In genomic region chr9:49958890-49959289, GRCm38 (mm10) we compare ENCODE assay signal across 25 mouse cellular contexts.
DNase-seq lines count a peak whose midpoint lies in the region; ATAC-seq lines count a peak whose summit lies in the region.
"Had no signal": no experiment of that assay in that cellular context is flagged by ENCODE, and none has a peak within 500 bp of the region (broad histone marks: within the 10 kb centered on the region; RNA-seq: fewer than 3 reads in every experiment).

No protein-coding gene starts in this region.

- 85% methylated on average over 3 of the region's 3 CpGs for WGBS in hindbrain, embryonic 10.5 days
- WGBS in hindbrain, embryonic 16.5 days: 66% methylated on average over 3 of the region's 3 CpGs
- WGBS in midbrain, embryonic 10.5 days: 86% methylated on average over 3 of the region's 3 CpGs
- WGBS in midbrain, embryonic 11.5 days: 84% methylated on average over 3 of the region's 3 CpGs

- H3K27me3 ChIP-seq in hindbrain, embryonic 10.5 days (ENCODE audit: insufficient read depth, poor library complexity, severe bottlenecking): no peaks in the 10 kb centered on the region
- H3K27me3 ChIP-seq in hindbrain, embryonic 16.5 days (replicated peaks; ENCODE audit: control insufficient read depth, insufficient read depth, low read length): no peaks in the 10 kb centered on the region
- H3K27me3 ChIP-seq in midbrain, embryonic 10.5 days (ENCODE audit: low read depth, poor library complexity, severe bottlenecking): no peaks in the 10 kb centered on the region
- no peaks in the 10 kb centered on the region for H3K27me3 ChIP-seq in midbrain, embryonic 11.5 days (ENCODE audit: control insufficient read depth, insufficient read depth, low read length)
- H3K27me3 ChIP-seq: forebrain, embryonic 13.5 days; hindbrain, embryonic 12.5 days had no signal

- ATAC-seq in hindbrain, embryonic 16.5 days: no peak
- ATAC-seq in midbrain, embryonic 11.5 days (ENCODE audit: low FRiP score): no peak
- ATAC-seq: activated CD4-positive, CD25-positive, alpha-beta regulatory T cell, adult 4 months; forebrain, embryonic 13.5 days; forebrain, embryonic 16.5 days; hindbrain, postnatal 0 days; inflammation-experienced regulatory T-cells, adult 6 months; intestine, embryonic 16.5 days had no signal

- peak; percentile 30 to 59 for DNase-seq in cerebellum, postnatal 10 days
- no peak for DNase-seq in cerebellum, adult 11-12 months
- no peak for DNase-seq in hindbrain, embryonic 10.5 days (ENCODE audit: low spot score)
- DNase-seq in midbrain, embryonic 10.5 days (ENCODE audit: low spot score): no peak
- DNase-seq in midbrain, embryonic 11.5 days (ENCODE audit: low spot score, missing footprints): no peak
- no peak for DNase-seq in natural killer cell, adult 2 months (ENCODE audit: low spot score in 2 of 2)
- DNase-seq in embryo, embryonic 11 days: no peak
- DNase-seq: adrenal gland, adult 8-10 months; adrenal gland, postnatal 25 days; cerebellum, adult 2 months; cerebellum, adult 9-11 months; cerebellum, postnatal 36 days; gastrocnemius, postnatal 10 days; gastrocnemius, postnatal 36 days had no signal

- H3K9me3 ChIP-seq in hindbrain, embryonic 10.5 days: no peaks in the 10 kb centered on the region
- H3K9me3 ChIP-seq in hindbrain, embryonic 16.5 days (ENCODE audit: control insufficient read depth, low read length): no peaks in the 10 kb centered on the region
- H3K9me3 ChIP-seq in midbrain, embryonic 10.5 days (replicated peaks): no peaks in the 10 kb centered on the region
- no peaks in the 10 kb centered on the region for H3K9me3 ChIP-seq in midbrain, embryonic 11.5 days (ENCODE audit: control insufficient read depth, low read length)
- H3K9me3 ChIP-seq: embryonic facial prominence, embryonic 12.5 days; forebrain, embryonic 10.5 days; forebrain, embryonic 13.5 days; hindbrain, embryonic 12.5 days had no signal

- H3K4me1 ChIP-seq in hindbrain, embryonic 10.5 days (replicated peaks): peaks cover 49% of the 10 kb centered on the region
- H3K4me1 ChIP-seq in hindbrain, embryonic 16.5 days (ENCODE audit: control insufficient read depth, insufficient read depth, low read depth, low read length): peaks cover 19% of the 10 kb centered on the region
- peaks cover 57% of the 10 kb centered on the region for H3K4me1 ChIP-seq in midbrain, embryonic 10.5 days
- H3K4me1 ChIP-seq in midbrain, embryonic 11.5 days (ENCODE audit: control insufficient read depth, insufficient read depth, low read length): peaks cover 22% of the 10 kb centered on the region

- H3K9ac ChIP-seq in hindbrain, embryonic 16.5 days (ENCODE audit: low read depth, low read length): no peak overlapping the region
- H3K9ac ChIP-seq in midbrain, embryonic 11.5 days (ENCODE audit: low read length): no peak overlapping the region
- H3K9ac ChIP-seq: embryonic facial prominence, embryonic 12.5 days; forebrain, embryonic 13.5 days; hindbrain, embryonic 12.5 days had no signal

- H3K36me3 ChIP-seq in hindbrain, embryonic 10.5 days: no peaks in the 10 kb centered on the region
- no peaks in the 10 kb centered on the region for H3K36me3 ChIP-seq in hindbrain, embryonic 16.5 days (ENCODE audit: control insufficient read depth, insufficient read depth, low read length)
- H3K36me3 ChIP-seq in midbrain, embryonic 10.5 days: no peaks in the 10 kb centered on the region
- no peaks in the 10 kb centered on the region for H3K36me3 ChIP-seq in midbrain, embryonic 11.5 days (ENCODE audit: control insufficient read depth, insufficient read depth, low read length)
- H3K36me3 ChIP-seq: embryonic facial prominence, embryonic 12.5 days; forebrain, embryonic 10.5 days; hindbrain, embryonic 12.5 days had no signal

- 0 out of 2 replicates have a peak overlapping the region, but pooled peaks have one; percentile 8 for H3K27ac ChIP-seq in hindbrain, embryonic 10.5 days
- H3K27ac ChIP-seq in hindbrain, embryonic 16.5 days (ENCODE audit: low read depth, low read length): no peak overlapping the region
- H3K27ac ChIP-seq in midbrain, embryonic 10.5 days (replicated peaks): peak overlapping the region; percentile 3; the same call in 1 of the 2 replicates
- H3K27ac ChIP-seq in midbrain, embryonic 11.5 days (ENCODE audit: low read depth, low read length): no peak overlapping the region
- H3K27ac ChIP-seq: embryonic facial prominence, embryonic 12.5 days; forebrain, embryonic 10.5 days; forebrain, embryonic 13.5 days; hindbrain, embryonic 12.5 days; hindbrain, postnatal 0 days had no signal

- no peak overlapping the region for H3K4me3 ChIP-seq in hindbrain, embryonic 10.5 days
- no peak overlapping the region for H3K4me3 ChIP-seq in hindbrain, embryonic 16.5 days (ENCODE audit: low read length)
- H3K4me3 ChIP-seq in midbrain, embryonic 10.5 days: no peak overlapping the region
- no peak overlapping the region for H3K4me3 ChIP-seq in midbrain, embryonic 11.5 days (ENCODE audit: low read depth, low read length)
- H3K4me3 ChIP-seq: embryonic facial prominence, embryonic 12.5 days; forebrain, embryonic 10.5 days; forebrain, embryonic 13.5 days; hindbrain, embryonic 12.5 days had no signal

- no peak overlapping the region for H3K4me2 ChIP-seq in hindbrain, embryonic 16.5 days (ENCODE audit: low read length)
- H3K4me2 ChIP-seq in midbrain, embryonic 11.5 days: no peak overlapping the region
- H3K4me2 ChIP-seq: embryonic facial prominence, embryonic 12.5 days; forebrain, embryonic 13.5 days; heart, embryonic 11.5 days; hindbrain, embryonic 12.5 days had no signal

Comparison
In these comparisons a context has a peak if more than half of its experiments do, and no peak if none do; other contexts are left out.
1. DNase-seq: peak in cerebellum, postnatal 10 days (2 of 2); none in cerebellum, adult 11-12 months (single experiment), hindbrain, embryonic 10.5 days (single experiment), midbrain, embryonic 10.5 days (single experiment), midbrain, embryonic 11.5 days (single experiment), natural killer cell, adult 2 months (0 of 2) and embryo, embryonic 11 days (single experiment).
2. H3K27ac ChIP-seq: peak in hindbrain, embryonic 10.5 days (single experiment) and midbrain, embryonic 10.5 days (single experiment); none in hindbrain, embryonic 16.5 days (single experiment) and midbrain, embryonic 11.5 days (single experiment).